Mouse (Mus musculus) heart, postnatal 0 days (tissue): ENCODE data around the gene Chrne. TPM values are rescaled to one million over a fixed set of nuclear protein-coding genes. Genes with fewer than 3 reads are reported as not detected.

Source experiments
- ATAC-seq: fragments of 200-750 bp; cut with Nextera tagmentation; 2 replicates; pipeline ENCODE4 v1.8.0; 2017; ENCODE audit warnings: low read depth, moderate number of reproducible peaks, moderate library complexity; ENCODE audit not compliant: insufficient read depth
- DNase-seq: peaks from one replicate; pipeline ENCODE4 v3.0.0-alpha.2; 2016; ENCODE audit warnings: low spot score
- H3K27ac ChIP-seq: fragments of 300-500 bp; sonication (generic); 2 replicates; pipeline ENCODE4 v1.5.1; 2014; ENCODE audit warnings: low read depth, mild to moderate bottlenecking
- H3K27me3 ChIP-seq: fragments of 300-500 bp; sonication (generic); 2 replicates; pipeline ENCODE4 v1.6.1; 2014; ENCODE audit warnings: low read length, mixed read lengths; ENCODE audit not compliant: control insufficient read depth, insufficient read depth
- H3K36me3 ChIP-seq: fragments of 300-500 bp; sonication (generic); replicated peaks from 2 replicates; pipeline ENCODE4 v1.6.1; 2014; ENCODE audit warnings: low read length, mixed read lengths; ENCODE audit not compliant: control insufficient read depth, insufficient read depth
- H3K4me1 ChIP-seq: fragments of 300-500 bp; sonication (generic); 2 replicates; pipeline ENCODE4 v1.6.1; 2014; ENCODE audit warnings: antibody characterized with exemption; ENCODE audit not compliant: control insufficient read depth, insufficient read depth
- H3K4me2 ChIP-seq: fragments of 300-500 bp; sonication (generic); 2 replicates; pipeline ENCODE4 v1.6.1; 2014; ENCODE audit warnings: low read depth, mild to moderate bottlenecking, low read length, moderate library complexity
- H3K4me3 ChIP-seq: fragments of 300-500 bp; sonication (generic); 2 replicates; pipeline ENCODE4 v1.5.1; 2014; ENCODE audit warnings: low read depth, low read length
- H3K9ac ChIP-seq: fragments of 300-500 bp; sonication (generic); replicated peaks from 2 replicates; pipeline ENCODE4 v1.6.1; 2014; ENCODE audit warnings: low read depth, low read length, mixed read lengths
- H3K9me3 ChIP-seq: fragments of 300-500 bp; sonication (generic); replicated peaks from 2 replicates; pipeline ENCODE4 v1.6.1; 2016; ENCODE audit warnings: low read length; ENCODE audit not compliant: control insufficient read depth
- CTCF ChIP-seq: IDR thresholded peaks from 2 replicates; pipeline ENCODE4 v1.5.1; 2016; ENCODE audit warnings: antibody characterized with exemption, control low read depth, low read depth
- EP300 ChIP-seq: IDR thresholded peaks from 2 replicates; pipeline ENCODE4 v1.6.1; 2016; ENCODE audit warnings: antibody characterized with exemption, low read depth
- WGBS: fragments of 180-500 bp; shearing (Covaris S2); extraction: QIAGEN DNeasy Blood & Tissue Kit; methylation state at CpG from one replicate; pipeline ENCODE4 v1.1.7; 2014; 5-methylcytosine and 5-hydroxymethylcytosine counted together
- polyA plus RNA-seq: library from polyadenylated mRNA; unstranded; fragments of >200 nt; fragmentation: Nextera tagmentation; extraction: Ambion mirVana; gene quantifications from 2 replicates; pipeline ENCODE4 v1.2.1, GENCODE M21; 2015
- total RNA-seq: library from RNA; depleted of rRNA; stranded (reverse); fragments of >200 nt; gene quantifications from 2 replicates; pipeline ENCODE4 v1.2.3, GENCODE M21; 2014; ENCODE audit warnings: low replicate concordance

Gene Chrne
- total and polyA plus RNA-seq, 2 experiments from 2014 or later = not detected

DNA sequence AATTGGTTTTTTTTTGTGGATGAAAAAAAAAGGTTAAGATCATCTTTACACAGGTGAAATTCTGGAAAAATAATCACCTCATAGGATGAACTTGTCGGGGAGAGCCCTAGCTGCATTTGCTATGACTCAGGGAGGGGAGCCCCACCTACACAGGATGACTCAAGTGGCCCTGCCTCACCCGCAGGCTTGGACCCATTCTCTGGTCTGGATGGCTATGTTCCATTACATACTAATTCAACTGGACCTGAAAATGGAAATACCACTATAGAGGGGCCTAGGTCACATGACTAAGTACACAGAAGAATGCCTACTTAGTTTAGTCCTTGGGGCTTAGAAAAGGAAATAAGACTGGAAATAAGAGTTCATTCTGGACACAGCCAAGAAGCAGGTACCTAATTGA lies 32.4 kb upstream of the Chrne start:
- no peak overlapping the region; the same call in 1 of the 2 replicates for H3K4me2 ChIP-seq
- H3K4me3 ChIP-seq = no peak overlapping the region; the same call in 1 of the 2 replicates
- 44% methylated on average over 2 of the region's 2 CpGs for WGBS
- DNase-seq = no peak
- TF ChIP-seq CTCF = no peak
- TF ChIP-seq EP300 = no peak
- peaks cover 44% of the 10 kb centered on the region for H3K36me3 ChIP-seq
- no peaks in the 10 kb centered on the region for H3K27me3 ChIP-seq
- H3K9ac ChIP-seq = no peak overlapping the region
- H3K4me1 ChIP-seq = peaks cover 15% of the 10 kb centered on the region
- H3K27ac ChIP-seq = no peak overlapping the region
- no peak for ATAC-seq
- H3K9me3 ChIP-seq = no peaks in the 10 kb centered on the region

DNA sequence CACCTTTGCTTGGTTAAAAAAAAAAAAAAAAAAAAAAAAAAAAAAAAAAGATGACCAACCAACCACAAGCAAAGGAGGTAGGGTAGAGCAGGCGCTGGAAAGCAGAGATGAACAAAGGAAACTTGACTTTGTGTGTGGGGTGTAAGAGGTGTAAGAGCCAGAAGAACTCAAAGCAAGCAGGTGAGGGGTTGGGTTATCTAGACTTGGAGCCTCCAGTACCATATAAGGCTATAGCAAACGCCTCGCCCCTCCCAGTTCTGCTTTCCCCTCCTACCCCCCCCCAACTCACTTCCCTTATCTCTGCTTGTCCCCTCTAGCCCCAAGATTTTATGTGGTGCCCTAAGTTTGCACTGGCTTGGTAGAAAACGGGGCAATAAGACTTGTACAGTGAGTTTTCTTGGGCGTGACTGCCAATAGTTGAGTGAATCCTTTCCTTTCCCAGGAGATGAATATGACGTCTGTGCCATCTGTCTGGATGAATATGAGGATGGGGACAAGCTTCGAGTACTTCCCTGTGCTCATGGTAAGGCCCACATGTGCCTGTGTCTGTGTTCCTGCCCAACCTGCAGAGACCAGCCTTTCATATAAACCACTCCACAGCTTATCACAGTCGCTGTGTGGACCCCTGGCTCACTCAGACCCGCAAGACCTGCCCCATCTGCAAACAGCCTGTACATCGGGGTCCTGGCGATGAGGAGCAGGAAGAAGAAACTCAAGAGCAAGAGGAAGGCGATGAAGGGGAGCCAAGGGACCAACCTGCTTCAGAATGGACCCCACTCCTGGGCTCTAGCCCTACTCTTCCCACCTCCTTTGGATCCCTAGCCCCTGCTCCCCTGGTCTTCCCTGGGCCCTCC lies 31.5 kb upstream of the Chrne start:
- TF ChIP-seq CTCF (no peak), EP300 (0 out of 2 replicates have a peak, but pooled peaks have one; percentile 17)
- H3K36me3 ChIP-seq = peaks cover 44% of the 10 kb centered on the region
- peaks cover 9% of the 10 kb centered on the region for H3K4me1 ChIP-seq

DNA sequence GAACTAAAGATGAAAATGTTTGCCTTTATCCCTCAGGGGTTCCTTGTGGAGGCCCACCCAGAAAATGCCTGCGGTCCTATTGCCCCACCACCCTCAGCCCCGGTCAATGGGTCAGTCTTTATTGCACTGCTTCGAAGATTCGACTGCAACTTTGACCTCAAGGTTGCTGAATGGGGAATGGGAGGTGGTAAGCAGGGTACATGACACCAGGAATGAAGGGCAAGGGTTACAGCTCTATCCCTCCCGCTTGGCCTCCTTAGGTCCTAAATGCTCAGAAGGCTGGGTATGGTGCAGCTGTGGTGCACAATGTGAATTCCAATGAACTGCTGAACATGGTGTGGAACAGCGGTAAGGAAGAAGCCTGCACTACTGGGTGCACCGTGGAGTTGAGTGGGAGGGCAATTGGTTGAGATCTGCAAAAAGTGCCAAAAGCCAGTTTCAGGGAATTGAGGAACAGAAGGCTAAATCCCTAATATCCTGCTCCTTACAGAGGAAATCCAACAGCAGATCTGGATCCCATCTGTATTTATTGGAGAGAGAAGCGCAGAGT lies 30.2 kb upstream of the Chrne start:
- Histone ChIP-seq H3K4me1 (peaks cover 14% of the 10 kb centered on the region), H3K36me3 (peaks cover 54% of the 10 kb centered on the region), H3K4me3 (no peak overlapping the region), H3K4me2 (no peak overlapping the region), H3K27ac (no peak overlapping the region), H3K9me3 (no peaks in the 10 kb centered on the region), H3K9ac (no peak overlapping the region), H3K27me3 (no peaks in the 10 kb centered on the region)
- DNase-seq (no peak), ATAC-seq (no peak)
- TF ChIP-seq EP300 = no peak
- TF ChIP-seq CTCF = no peak
- WGBS = 80% methylated on average over 8 of the region's 8 CpGs

More for the DNA sequence above, 31.5 kb upstream of the Chrne start:
- WGBS = 66% methylated on average over 12 of the region's 12 CpGs
- Histone ChIP-seq H3K9ac (no peak overlapping the region), H3K4me2 (no peak overlapping the region), H3K9me3 (no peaks in the 10 kb centered on the region), H3K27me3 (no peaks in the 10 kb centered on the region), H3K4me3 (no peak overlapping the region), H3K27ac (no peak overlapping the region)
- DNase-seq = no peak
- no peak for ATAC-seq

DNA sequence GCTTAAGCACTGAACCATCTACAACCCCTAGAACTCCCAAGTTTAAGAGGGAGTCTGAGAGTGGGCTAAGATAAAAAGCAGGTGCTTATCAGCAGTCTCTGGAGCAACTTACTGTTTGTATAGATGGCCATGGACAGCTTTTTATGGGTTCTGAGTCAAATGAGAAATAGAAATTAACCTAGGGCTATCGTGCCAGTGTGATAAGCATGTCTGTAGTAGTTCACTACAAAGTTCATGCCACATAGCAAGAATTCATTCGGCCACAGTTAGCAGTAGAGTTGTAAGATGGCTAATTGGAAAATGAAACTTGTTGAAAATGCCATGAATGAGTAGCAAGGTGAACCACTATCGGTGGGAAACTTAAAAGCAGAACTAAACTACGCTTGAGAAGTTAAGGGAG lies 29.5 kb upstream of the Chrne start:
- DNase-seq = no peak
- H3K36me3 ChIP-seq = peaks cover 61% of the 10 kb centered on the region
- H3K9me3 ChIP-seq = no peaks in the 10 kb centered on the region
- peak overlapping the region; percentile 80 for H3K4me3 ChIP-seq
- TF ChIP-seq EP300 = no peak
- WGBS = 67% methylated on average over 4 of the region's 4 CpGs
- H3K9ac ChIP-seq = peak overlapping the region; percentile 86
- no peak for ATAC-seq
- peaks cover 14% of the 10 kb centered on the region for H3K4me1 ChIP-seq
- no peaks in the 10 kb centered on the region for H3K27me3 ChIP-seq
- no peak overlapping the region for H3K27ac ChIP-seq
- H3K4me2 ChIP-seq = peak overlapping the region; percentile 95

DNA sequence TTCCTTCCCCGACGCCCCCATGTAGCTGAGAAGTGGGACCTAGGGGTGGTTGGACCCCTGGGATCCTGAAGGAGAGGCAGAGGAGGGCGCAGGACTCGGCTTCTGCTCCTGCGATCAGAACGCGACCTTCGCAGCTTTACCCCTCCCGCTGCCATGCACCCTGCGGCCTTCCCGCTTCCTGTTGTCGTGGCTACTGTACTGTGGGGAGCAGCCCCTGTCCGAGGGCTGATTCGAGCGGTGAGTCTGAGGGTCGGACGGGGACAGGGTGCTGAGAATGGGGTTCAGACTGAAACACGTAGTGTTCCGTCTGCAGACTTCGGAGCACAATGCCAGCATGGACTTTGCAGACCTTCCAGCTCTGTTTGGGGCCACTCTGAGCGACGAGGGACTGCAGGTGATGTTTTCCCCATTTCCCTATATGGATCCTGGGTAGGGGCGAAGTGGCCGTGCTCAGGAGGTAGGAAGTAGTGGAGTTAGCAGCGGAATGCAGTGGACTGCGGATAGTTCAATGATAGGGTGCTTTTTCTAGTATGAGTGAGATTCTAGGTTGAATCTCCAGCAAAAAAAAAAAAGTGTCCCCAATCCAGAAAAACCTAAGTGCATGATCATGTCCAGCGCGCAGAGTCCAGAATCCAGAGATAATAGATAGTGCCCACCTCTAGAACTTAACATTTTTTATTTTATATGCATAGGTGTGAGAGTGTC lies 28.9 kb upstream of the Chrne start:
- peaks cover 61% of the 10 kb centered on the region for H3K36me3 ChIP-seq

More for the DNA sequence above, 28.9 kb upstream of the Chrne start:
- peak overlapping the region; percentile 86 for H3K9ac ChIP-seq
- H3K27ac ChIP-seq = peak overlapping the region; percentile 97
- H3K27me3 ChIP-seq = no peaks in the 10 kb centered on the region
- ATAC-seq (no peak), DNase-seq (peak; percentile 16)
- H3K9me3 ChIP-seq = no peaks in the 10 kb centered on the region
- H3K4me3 ChIP-seq = peak overlapping the region; percentile 80
- H3K4me1 ChIP-seq = peaks cover 11% of the 10 kb centered on the region
- TF ChIP-seq EP300 = no peak
- no peak for TF ChIP-seq CTCF
- peak overlapping the region; percentile 95 for H3K4me2 ChIP-seq
- 3% methylated on average over 28 of the region's 28 CpGs for WGBS
